Mouse (Mus musculus) R1 (cell line): Measurements from ENCODE around the gene Olig2.
"Not testable (repeated sequence)": the region's sequence is repeated elsewhere in the genome, so short reads cannot be mapped to it uniquely, and the experiment has no call there.

Source experiments
- DNase-seq: peaks from one replicate; pipeline ENCODE4 v3.0.0-alpha.2; 2018; ENCODE audit warnings: low read depth, low spot score

Olig2 gene

DNA sequence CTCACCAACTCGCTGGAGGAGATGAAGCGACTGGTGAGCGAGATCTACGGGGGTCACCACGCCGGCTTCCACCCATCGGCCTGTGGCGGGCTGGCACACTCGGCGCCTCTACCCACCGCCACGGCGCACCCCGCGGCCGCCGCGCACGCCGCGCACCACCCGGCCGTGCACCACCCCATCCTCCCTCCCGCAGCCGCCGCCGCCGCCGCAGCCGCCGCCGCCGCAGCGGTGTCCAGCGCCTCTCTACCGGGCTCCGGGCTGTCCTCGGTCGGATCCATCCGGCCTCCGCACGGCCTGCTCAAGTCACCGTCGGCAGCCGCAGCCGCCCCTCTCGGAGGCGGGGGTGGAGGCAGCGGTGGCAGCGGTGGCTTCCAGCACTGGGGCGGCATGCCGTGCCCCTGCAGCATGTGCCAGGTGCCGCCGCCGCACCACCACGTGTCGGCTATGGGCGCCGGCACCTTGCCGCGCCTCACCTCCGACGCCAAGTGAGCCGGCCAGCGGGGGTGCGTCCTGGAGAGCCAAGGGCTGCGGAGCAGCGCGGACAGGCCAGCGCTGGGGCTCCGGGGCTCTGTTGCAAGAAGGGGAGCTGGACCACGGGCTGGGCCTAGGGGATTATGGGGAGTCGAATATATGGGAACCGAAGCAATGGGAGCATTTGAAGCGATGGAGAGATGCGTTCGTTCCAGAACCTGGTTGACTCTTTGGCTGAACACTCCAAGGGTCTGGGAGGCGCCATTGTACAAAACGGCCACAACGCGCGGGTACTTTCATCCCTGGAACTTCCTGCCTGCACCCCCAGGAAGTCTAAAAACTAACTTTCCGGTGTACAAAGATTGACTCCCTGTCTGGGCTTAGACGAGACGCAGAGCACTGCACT is 1.9 kb downstream of the Olig2 start:
- DNase-seq = no peak

DNA sequence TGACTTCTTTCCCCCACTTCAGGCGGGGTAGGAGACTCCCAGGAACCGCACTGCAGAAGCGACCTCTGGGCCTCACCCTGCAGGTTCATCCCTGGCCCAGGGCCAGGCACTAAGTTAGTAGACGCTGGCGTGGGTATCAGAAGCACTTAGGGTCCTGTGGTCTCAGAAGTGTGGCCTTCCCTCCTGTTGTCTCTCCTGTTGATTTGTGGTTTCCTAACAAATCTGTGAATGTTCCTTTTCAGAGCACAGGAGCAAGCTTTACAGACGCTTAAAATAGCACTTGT is 2.4 kb downstream of the Olig2 start:
- peak; percentile 44 for DNase-seq

DNA sequence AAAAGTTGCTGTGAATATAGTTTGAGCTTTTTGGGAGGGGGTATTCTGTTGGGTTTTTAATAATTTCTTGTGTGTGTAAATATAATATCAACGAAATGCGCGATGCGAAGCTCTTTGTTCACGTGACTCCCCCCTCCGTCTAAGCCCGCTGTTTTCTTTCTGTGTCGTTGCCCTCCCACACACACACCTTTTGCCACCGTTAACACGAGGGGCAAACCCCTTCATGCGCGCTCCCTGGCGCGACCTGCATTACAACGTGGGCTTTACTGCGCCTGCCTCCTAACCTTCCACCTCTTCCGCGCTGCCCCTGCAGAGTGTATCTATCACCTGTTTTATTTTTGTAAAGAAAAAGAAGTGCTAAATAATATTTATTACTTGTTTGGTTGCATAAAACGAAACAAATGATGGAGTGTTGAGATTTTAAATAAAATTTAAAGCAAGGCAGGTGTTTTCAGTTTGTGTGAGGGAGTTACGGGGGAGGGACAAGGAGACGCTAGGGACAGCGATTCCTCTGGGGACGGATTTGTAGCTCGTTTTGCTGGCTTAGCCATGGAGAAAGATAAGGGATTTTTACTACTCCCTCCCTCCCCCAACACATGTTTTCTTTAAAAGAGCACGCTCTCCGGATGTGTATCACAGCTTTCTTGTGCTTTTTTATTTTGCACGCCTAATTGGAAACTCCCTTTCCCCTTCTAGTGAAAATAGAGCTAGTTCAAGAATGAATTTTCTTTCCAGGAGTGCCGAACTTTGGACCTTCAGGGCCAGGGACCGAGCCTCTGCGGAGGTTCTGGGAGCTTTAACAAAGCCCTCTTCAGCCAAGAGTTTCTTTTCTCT is 3.2 kb downstream of the Olig2 start:
- DNase-seq = no peak

DNA sequence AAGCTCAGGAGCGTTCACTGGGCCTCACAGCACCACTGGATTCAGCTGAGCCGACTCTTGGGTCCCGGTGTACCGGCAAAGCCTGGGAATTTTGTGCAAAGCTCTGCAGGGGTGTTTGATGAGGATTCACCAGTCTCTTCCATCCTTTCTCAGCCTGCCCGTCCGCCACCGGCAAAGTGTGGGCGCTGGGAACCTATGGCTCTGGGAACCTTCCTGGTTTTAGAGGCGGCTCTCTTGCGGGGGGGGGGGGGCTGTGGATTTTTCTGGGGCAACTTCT is 3.8 kb downstream of the Olig2 start:
- DNase-seq = no peak

DNA sequence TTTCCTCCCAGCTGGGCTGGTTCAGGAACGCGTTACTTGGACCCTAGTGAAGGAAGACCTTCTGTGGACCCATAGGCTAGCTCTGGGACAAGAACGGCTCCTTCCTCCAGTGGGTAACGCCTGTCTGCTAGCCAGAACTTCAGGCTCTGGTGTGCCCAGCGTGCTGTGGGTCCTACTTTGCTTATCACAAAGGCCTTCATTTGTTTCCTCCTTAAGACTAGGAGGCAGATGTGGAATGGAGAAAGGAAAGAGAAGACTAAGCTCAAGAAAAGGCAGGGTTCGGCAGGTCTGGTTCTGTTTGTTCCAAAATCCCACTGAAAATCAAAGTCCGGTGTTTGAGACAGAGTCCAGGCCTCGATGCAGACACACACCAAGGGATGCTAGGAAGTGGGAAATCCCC is 4.4 kb downstream of the Olig2 start:
- DNase-seq = no peak

DNA sequence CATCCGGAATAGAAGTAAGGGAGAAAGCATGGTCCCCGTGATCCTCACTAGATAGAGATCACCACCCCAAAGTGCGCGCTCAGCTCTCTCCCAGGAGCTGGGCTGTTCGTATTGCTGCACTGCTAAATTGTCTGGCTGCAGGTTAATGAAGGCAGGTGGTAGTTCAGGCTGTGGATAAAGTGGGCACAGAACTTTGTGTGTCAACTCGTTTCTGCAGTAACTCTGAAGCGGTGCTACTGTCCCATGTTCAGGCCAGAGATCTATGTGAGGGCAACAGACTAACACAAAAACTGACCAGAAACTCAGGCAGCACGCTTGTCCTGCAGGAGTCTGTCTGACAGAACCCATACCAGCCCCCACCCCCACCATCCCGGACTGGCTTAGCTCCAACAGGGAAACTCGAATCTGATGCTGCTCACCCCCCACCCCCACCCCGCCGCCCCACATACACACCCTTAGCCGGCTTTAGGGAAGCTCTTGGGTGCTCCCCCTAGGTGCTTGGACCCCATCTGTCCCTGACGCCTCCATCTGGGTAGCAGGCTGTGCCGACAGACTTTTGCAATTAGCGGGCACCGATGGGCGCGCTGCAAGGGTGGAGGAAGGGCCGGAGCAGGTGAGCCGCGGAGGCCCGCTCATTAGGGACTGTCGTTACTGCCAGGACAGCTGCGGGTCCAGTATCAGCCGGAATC is 6.7 kb downstream of the Olig2 start:
- no peak for DNase-seq

DNA sequence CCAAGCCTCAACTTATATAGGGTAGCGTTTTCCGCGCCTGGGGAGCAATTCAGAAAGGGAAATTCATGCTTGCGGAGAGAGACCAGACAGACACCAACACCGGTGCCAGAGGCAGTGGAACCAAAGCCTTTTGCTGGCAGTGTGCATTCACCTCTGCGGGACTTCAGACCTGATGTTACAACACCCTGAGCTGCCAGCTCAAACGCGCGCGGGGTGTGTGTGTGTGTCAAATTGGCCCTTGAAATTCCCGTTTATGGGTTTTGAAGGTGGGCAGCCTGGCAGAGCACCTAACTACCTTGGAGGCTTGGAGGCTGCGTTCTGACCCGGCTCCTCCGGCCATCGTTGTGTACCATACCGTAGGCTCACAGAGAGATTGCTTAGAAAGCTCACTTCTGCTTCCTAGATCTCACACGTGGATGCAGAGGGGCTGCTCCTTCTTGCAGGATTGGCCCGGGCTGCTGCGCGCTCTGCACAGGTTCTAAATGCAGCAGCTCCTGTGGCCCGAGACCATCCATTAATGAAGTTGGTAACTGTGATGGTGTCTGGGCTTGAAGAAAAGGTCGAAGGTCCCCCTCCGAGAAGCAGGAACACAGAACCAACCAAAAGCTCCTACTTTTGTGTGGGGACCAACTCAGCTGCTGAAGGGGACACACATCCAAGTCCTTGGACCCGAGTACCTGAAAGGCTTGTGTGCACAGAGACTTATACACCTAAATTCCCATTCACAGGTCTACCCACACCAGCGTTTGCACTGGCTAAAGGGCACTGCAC is 7.4 kb downstream of the Olig2 start:
- DNase-seq = no peak

DNA sequence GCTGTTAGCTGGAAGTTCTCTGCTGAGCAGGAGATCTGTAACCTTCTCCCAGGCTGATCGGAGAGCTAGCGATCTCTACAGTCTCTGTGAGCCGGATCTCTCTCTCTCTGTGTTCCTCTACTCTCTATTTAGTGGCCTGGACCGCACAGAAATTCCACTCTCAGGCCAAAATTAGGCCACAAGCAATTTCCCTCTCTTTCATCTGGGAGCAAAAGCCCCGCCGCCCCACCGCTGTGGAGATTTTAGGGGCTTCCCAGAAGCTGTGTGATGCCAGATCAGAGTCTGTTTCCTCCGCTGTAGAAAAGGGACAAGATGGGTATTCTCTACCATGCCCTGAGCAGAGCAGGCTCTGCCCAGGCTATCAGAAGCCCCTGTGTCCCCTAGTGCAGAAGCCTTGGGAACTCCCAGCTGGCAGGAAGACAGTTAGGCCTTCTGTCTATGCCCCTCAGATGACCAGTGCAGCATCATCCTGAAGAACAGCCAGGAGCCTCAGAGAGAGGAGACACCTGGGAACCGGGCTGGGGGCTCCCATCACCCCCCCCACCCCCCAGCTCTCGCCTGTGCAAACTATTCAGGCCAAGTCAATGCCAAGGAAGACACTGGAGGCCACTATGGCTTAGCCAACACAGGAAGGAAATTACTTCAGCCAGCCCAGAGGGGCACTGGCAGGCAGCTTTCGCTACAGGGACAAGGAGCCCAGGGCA is 8.1 kb downstream of the Olig2 start:
- DNase-seq = no peak

DNA sequence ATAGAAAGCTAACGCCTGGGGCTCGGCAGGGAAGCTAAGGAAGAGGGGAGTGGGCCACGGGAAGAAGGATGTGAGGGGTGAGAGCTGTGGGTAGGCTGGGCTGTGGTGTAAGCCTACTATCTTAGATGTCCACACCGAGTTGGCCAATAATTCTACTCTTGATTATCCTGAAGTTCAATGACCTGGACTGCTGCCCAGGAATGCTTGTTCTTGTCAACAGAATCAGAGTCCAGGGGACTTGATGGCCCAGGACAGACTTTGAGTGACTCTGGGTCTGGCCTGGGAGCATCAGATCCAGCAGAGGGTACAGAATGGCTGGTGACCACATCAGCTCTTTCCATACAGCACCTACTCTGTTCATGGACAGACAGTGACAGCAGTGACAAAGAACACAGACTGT is 13.8 kb downstream of the Olig2 start:
- no peak for DNase-seq

DNA sequence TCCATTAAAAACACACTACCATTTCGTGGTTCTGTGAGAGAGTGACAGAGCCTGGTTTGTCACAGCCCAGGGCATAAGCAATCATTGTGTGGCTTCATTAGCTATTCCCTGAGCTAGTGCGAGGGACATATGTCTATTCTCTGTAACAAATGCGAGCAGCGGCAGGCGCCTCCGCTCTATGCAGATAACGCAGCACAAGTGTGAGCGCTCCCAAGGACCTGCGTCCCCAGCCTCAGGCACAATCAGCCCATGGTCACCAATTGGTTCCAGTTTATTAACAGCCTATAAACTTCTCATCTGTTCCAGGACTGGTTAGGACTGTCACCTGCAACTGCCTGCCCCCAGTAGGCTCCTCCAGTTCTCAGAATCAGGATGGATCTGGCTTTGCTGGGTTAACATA is 21.0 kb downstream of the Olig2 start:
- no peak for DNase-seq

DNA sequence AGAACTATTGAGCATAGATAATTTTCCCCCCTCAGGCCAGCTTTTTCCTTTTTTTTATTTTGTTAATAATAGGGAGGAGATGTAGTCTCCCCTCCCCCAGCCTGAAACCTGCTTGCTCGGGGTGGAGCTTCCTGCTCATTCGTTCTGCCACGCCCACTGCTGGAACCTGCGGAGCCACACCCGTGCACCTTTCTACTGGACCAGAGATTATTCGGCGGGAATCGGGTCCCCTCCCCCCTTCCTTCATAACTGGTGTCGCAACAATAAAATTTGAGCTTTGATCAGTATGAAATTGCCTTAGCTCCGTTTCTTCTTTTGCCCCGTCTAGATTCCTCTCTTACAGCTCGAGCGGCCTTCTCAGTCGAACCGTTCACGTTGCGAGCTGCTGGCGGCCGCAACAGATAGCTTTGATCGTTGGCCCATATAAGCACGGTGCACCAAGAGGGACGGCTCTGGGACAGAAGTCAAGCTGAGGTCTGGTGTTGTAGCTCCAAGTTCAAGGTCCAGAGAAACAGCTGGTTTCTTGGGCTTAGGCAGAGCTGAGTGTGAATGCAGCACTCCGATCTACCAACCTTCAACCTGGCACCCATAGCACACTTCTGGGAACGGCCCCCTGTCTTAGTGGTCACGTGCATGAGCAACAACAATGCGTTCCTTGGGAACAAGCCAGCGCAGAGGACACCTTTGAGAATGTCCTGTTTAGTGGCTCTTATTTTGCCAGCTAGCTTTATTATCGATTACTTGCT is 30.3 kb downstream of the Olig2 start:
- not testable (repeated sequence) for DNase-seq

DNA sequence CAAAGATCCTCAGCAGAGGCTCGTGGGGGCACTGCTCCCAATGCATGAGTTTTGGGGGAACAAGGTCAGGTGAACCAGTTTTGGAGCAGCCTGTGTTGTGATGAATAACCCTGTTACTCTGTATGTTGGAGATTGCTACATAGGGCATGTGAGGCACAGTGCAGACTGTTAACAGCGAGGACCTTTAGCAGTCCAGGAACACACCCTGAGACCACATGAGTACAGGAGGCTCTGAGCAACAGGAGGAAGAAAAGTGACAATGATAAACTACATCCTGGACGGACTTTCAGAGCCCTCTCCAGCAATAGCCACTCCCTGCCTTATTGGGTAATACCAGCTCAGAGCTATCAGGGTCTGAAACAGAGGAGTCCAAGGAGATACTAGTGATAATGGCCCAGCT is 33.7 kb downstream of the Olig2 start:
- no peak for DNase-seq

DNA sequence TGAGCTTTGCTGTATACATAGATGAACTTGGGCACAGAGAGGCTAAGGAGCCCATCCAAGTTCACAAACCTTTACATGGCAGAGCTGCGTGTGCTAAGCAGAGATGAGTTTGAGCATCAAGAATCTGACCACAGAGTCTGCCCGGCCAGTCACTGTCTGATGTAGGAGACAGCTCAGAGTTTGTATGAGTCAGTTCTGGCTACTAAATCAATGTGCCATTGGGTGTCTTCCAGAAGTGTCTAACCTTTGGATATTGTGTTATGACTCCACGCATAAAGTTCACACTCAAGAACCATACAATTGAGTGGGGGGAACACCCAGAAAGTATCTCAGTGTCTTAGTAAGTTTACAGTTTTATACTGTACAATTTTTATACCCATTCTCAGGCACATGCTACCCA is 35.6 kb downstream of the Olig2 start:
- no peak for DNase-seq

DNA sequence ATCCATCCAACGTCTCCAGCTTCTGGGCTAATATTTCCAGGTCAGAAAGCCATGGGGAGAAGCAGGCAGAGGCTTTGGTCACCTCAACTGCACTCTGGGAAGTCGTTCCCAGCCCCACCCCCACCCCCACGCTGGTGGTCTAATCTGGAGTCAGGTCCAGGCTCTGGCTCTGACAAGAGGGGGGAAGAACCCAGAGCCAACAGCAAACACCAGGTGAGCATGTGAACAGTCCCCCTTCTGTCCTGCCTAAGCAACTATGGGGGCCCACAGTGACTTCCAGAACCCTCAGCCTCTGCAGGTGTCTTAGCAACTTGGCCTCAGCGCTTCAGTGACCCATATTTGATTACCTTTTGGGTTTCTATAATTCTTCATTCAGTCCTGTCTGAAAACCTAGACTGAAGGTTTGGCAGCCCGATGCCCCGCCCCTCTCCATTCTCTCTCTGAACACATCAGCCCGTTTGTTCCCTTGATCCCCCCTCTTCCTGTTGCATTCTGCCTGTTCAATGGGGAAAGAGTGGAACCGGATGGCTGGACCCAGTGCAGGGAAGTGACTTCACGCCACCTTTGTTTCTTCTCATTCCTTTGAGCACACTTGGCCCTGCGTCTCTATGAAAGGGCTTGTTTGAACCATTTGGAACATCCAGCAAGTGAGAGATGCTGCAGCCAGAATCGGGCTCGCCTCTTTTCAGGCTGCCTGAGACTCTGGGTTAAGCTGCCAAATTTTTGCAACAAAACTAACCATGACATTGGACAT is 37.4 kb downstream of the Olig2 start:
- peak; percentile 16 for DNase-seq

DNA sequence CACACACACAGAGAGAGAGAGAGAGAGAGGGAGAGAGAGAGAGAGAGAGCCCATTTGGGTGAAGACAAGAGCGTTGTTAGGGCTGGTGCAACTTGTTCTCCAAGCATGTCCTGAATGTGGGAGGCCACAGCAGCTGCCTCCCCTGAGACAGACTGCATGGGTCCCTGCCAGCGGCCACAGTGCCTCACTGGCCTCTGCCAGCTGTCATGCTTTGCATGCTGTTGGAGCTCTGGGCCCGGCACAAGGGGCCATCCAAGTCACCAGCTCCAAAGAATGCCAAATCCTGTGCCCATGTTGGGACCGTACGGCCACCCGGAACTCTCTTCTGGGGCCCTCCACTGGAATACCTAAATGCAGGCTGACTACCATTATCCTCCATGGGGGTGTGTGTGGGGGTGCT is 40.7 kb downstream of the Olig2 start:
- DNase-seq = no peak

DNA sequence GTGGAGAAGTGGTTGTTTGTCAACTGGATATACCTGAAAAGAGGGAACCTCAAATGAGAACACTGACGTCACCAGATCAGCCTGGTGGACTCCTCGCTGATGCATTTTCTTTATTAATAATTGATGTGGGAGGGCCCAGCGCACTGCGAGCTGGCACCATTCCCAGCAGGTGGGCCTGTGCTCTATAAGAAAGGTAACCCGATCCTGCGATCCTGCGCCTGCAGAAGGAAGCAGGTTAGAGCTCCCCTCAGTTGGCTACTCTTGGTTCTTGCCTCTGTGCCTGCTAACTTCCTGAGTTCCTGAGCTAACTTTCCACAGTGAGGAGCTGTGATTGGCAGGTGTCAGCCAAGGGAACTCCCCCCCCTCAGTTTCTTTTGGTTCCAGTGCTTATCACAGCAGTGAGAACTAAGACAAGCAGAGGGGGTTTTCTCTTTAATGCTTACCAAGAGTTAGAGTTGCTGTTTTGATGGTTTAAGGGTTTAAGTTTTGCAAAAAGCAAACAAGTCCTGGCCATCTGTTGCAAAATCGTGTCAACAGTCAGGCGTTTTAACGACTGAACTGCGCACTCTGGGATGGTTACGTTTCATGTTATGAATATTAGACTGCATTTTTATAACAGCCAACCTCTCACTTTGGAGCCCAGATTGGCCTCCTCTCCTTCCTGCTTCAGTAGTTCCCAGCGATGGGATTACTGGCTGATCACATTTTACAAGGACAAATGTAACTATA is 43.6 kb downstream of the Olig2 start:
- DNase-seq = peak; percentile 8

DNA sequence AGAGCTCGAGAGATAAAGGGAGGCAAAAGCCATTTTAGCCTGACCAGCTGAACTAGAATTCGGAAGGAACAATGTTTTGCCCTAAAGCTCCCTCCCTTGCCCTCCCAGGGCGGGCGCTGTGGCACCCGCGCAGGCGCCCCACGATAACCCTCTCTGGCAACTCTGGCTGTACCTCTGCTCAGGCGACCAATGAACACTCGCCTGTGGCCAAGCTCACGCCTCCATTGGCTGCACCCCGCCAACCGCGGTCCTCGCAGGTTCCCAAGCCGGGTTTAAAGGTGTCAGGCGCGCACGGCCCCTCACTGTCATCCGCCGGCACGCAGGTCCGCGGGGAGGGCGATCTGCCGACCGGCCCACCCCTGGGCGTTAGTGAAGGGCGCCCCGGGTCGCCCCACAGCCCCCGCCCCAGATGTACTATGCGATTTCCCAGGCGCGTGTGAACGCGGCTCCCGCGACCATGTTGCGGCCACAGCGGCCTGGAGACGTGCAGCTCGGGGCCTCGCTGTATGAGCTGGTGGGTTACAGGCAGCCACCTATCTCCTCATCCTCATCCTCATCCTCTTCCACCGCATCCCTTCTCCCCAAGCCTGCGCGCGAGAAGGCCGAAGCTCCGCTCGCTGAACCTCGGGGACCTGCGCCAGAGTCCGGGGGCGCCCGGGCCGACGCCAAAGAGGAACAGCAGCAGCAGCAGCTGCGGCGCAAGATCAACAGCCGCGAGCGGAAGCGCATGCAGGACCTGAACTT is 44.4 kb downstream of the Olig2 start, which contains the start of gene Olig1:
TSS of gene Olig1 (plus strand) at position 305 of the 744 bp plus-strand sequence.
- DNase-seq = peak; percentile 91

DNA sequence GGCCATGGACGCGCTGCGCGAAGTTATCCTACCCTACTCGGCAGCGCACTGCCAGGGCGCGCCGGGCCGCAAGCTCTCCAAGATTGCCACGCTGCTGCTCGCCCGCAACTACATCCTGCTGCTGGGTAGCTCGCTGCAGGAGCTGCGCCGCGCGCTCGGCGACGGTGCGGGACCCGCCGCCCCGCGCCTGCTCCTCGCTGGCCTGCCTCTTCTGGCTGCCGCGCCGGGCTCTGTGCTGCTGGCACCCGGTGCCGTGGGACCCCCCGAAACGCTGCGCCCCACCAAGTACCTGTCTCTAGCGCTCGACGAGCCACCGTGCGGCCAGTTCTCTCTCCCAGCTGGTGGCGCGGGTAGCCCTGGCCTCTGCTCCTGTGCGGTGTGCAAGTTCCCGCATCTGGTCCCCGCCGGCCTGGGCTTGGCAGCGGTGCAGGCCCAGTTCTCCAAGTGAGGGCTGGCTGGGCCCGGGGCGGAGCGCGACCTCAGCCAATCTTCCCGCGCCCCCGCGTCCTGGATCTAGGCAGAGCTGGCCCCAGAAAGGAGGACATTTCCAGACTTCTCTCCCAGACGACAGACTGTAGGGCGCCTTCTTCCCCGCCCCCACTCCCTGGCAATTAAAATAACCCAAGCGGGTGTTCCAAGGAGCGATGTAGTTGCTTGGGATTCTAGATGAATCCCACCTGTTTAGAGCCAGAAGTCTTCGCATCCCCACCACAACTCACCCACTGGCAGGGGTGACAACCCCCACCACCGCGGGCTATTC is 45.1 kb downstream of the Olig2 start:
- DNase-seq = peak; percentile 48
